In the genomic region with DNA sequence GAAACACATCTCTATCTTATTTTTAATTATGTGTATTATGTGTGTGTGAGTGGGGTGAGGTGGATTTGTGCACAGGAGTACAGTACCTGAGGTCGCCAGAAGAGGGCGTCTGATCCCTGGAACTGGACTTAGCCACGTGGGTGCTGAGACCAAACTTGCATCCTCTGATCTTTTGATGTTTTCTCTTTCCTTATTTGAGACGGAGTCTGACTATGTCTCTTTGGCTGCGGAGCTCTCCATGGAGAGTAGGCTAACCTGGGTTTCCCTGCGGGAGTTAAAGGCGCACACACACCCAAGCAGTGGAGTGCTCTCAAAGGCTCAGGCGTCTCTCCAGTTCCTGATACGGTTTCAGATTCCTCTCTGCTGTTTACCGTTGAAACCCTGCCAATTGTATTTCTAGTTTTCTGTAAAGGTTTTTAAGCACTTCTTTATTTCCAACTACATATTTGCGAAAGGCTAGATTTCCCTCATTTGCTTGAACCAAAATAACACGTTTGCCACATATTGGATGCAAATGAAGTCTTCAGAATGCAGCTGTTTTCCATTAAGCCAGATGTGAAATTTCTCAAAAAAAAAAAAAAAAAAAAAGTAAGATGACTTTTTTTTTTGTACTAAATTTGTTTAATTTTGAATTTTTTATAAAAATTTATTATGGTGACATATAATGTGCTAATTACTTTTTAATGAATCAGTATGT, we compare ENCODE assay signal across 8 mouse cellular contexts. TPM values are rescaled to one million over a fixed set of nuclear protein-coding genes. Genes with fewer than 3 reads are reported as not detected.
DNase-seq lines count a peak whose midpoint lies in the region; ATAC-seq and TF ChIP-seq lines count a peak whose summit lies in the region.

No protein-coding gene starts in this region.

- H3K4me3 ChIP-seq in gastrocnemius, adult 2 months: peak overlapping the region; percentile 60
- H3K4me3 ChIP-seq in hindbrain, postnatal 0 days (ENCODE audit: low read length): peak overlapping the region; percentile 14; the same call in 1 of the 2 replicates
- peak overlapping the region; percentile 26 for H3K4me3 ChIP-seq in left cerebral cortex, adult 2 months

- no peaks in the 10 kb centered on the region for H3K36me3 ChIP-seq in hindbrain, postnatal 0 days (ENCODE audit: insufficient read depth, low read length)

- H3K9me3 ChIP-seq in hindbrain, postnatal 0 days (ENCODE audit: low read length): no peaks in the 10 kb centered on the region

- 15% methylated on average over 12 of the region's 12 CpGs for WGBS in hindbrain, postnatal 0 days

- DNase-seq in NIH3T3 (ENCODE audit: low read depth): peak; percentile 90
- DNase-seq in cerebellum, postnatal 25 days: peak; percentile 81 to 87
- DNase-seq in gastrocnemius, adult 2 months: peak; percentile 82
- DNase-seq in hindbrain, postnatal 0 days (ENCODE audit: low spot score): peak; percentile 85
- DNase-seq in left cerebral cortex, adult 2 months (ENCODE audit: extremely low spot score in 1 of 2, low spot score in 2 of 2): peak; percentile 68 to 83
- DNase-seq in right cerebral cortex, adult 2 months (ENCODE audit: low spot score in 2 of 2): peak; percentile 86 to 90
- DNase-seq in urinary bladder, postnatal 10 days (ENCODE audit: low spot score): peak; percentile 60

- intact Hi-C loops in gastrocnemius, adult 2 months (cut with DNase I): loop anchor here (2.0 to 10.0 kb wide), 3 partner anchors 96 to 320 kb away; no protein-coding TSS in a partner anchor
- intact Hi-C loops in left cerebral cortex, adult 2 months (cut with DNase I): loop anchor here (2.0 kb wide), 1 partner anchor 96 kb away; no protein-coding TSS in a partner anchor

- peak; percentile 95 for TF ChIP-seq CTCF in gastrocnemius, adult 2 months (IDR thresholded peaks at IDR 0.05)
- TF ChIP-seq CTCF in hindbrain, postnatal 0 days (IDR thresholded peaks at IDR 0.05; ENCODE audit: low read depth): peak; percentile 94
- TF ChIP-seq CTCF in left cerebral cortex, adult 2 months (IDR thresholded peaks at IDR 0.05): peak; percentile 93

- peak; percentile 84 for ATAC-seq in hindbrain, postnatal 0 days
- ATAC-seq in megakaryocyte, adult 5-6 weeks (ENCODE audit: poor library complexity, severe bottlenecking): peak; percentile 91

- peak overlapping the region; percentile 49 for H3K4me2 ChIP-seq in hindbrain, postnatal 0 days (ENCODE audit: low read depth, low read length)

- no peak overlapping the region for H3K27ac ChIP-seq in gastrocnemius, adult 2 months
- H3K27ac ChIP-seq in hindbrain, postnatal 0 days: no peak overlapping the region
- H3K27ac ChIP-seq in left cerebral cortex, adult 2 months: no peak overlapping the region

- H3K9ac ChIP-seq in hindbrain, postnatal 0 days (replicated peaks; ENCODE audit: low read length): no peak overlapping the region

- H3K4me1 ChIP-seq in hindbrain, postnatal 0 days (ENCODE audit: insufficient read depth, low read length): no peaks in the 10 kb centered on the region

- H3K27me3 ChIP-seq in hindbrain, postnatal 0 days (ENCODE audit: insufficient read depth, low read length): no peaks in the 10 kb centered on the region

RNA-seq across cellular contexts. Expression of a gene that starts 21.1 kb away (rescaled TPM):
- 1 to 10 TPM; 6.5 to 9.8 TPM for total RNA-seq in gastrocnemius, adult 2 months (2021)
- total RNA-seq in hindbrain, postnatal 0 days (2014; rRNA removed): 21.2 and 21.9 TPM in 2 replicates
- polyA plus RNA-seq in hindbrain, postnatal 0 days (2015; fragmentation: Nextera tagmentation; extraction: Ambion mirVana): 25.5 and 27.5 TPM in 2 replicates
- total RNA-seq in left cerebral cortex, adult 2 months (2021): 10 to 100 TPM; 25.2 to 26.6 TPM
- 32.3 and 33.2 TPM in 2 replicates for total RNA-seq in megakaryocyte, adult 5-6 weeks (2015)
- total RNA-seq in megakaryocyte, adult 5-6 weeks (2017): 30.8 and 31.8 TPM in 2 replicates
